Mouse (Mus musculus): ENCODE measurements around the gene Ripor2. TPM values are rescaled to one million over a fixed set of nuclear protein-coding genes. Genes with fewer than 3 reads are reported as not detected.

The Ripor2 gene
- polyA plus RNA-seq, 1 experiment from 2014 or later: 1.7 TPM

- peaks cover 13% of the 10 kb centered on the region for H3K4me1 ChIP-seq (replicated peaks)
- peak overlapping the region; percentile 57 for H3K4me3 ChIP-seq (replicated peaks)
- 0 out of 2 replicates have a peak, but pooled peaks have one; percentile 49 for ATAC-seq (ENCODE audit: insufficient number of reproducible peaks, insufficient read depth, low FRiP score, low TSS enrichment, low read depth)
- H3K9ac ChIP-seq (replicated peaks): peak overlapping the region; percentile 54
- H3K27me3 ChIP-seq: peaks cover 52% of the 10 kb centered on the region
- H3K27ac ChIP-seq: no peak overlapping the region
- under 1% methylated on average over 52 of the region's 66 CpGs for WGBS
- no peaks in the 10 kb centered on the region for H3K9me3 ChIP-seq
- peak overlapping the region; percentile 99 for H3K4me2 ChIP-seq
- no peaks in the 10 kb centered on the region for H3K36me3 ChIP-seq
These were observed 56.6 kb downstream of the Ripor2 start for GRCm38 (mm10) chr13:24638371-24639214.

- no peaks in the 10 kb centered on the region for H3K9me3 ChIP-seq
- no peak overlapping the region for H3K27ac ChIP-seq
- H3K9ac ChIP-seq (replicated peaks): peak overlapping the region; percentile 54; the same call in 1 of the 2 replicates
- ATAC-seq (ENCODE audit: insufficient number of reproducible peaks, insufficient read depth, low FRiP score, low TSS enrichment, low read depth): peak; percentile 49
- peak overlapping the region; percentile 57 for H3K4me3 ChIP-seq (replicated peaks)
- H3K4me1 ChIP-seq (replicated peaks): peaks cover 13% of the 10 kb centered on the region
- H3K27me3 ChIP-seq: peaks cover 52% of the 10 kb centered on the region
- H3K36me3 ChIP-seq: no peaks in the 10 kb centered on the region
- peak overlapping the region; percentile 99 for H3K4me2 ChIP-seq
- WGBS: 14% methylated on average over 22 of the region's 22 CpGs
These were observed 57.5 kb downstream of the Ripor2 start for GRCm38 (mm10) chr13:24639215-24640165.

- Histone ChIP-seq H3K9me3 (no peaks in the 10 kb centered on the region), H3K4me1 (replicated peaks) (peaks cover 13% of the 10 kb centered on the region), H3K27me3 (peaks cover 52% of the 10 kb centered on the region), H3K4me2 (no peak overlapping the region), H3K4me3 (replicated peaks) (no peak overlapping the region), H3K36me3 (no peaks in the 10 kb centered on the region), H3K27ac (no peak overlapping the region), H3K9ac (replicated peaks) (no peak overlapping the region)
- 51% methylated on average over 4 of the region's 4 CpGs for WGBS
- no peak for ATAC-seq (ENCODE audit: insufficient number of reproducible peaks, insufficient read depth, low FRiP score, low TSS enrichment, low read depth)
These were observed 58.2 kb downstream of the Ripor2 start for GRCm38 (mm10) chr13:24640166-24640560.

GRCm38 (mm10) chr13:24640836-24641385, 58.9 kb downstream of the Ripor2 start:
- H3K36me3 ChIP-seq: no peaks in the 10 kb centered on the region
- H3K9me3 ChIP-seq: no peaks in the 10 kb centered on the region
- peaks cover 48% of the 10 kb centered on the region for H3K27me3 ChIP-seq
- WGBS: 81% methylated on average over 3 of the region's 3 CpGs
- no peak for ATAC-seq (ENCODE audit: insufficient number of reproducible peaks, insufficient read depth, low FRiP score, low TSS enrichment, low read depth)
- peaks cover 13% of the 10 kb centered on the region for H3K4me1 ChIP-seq (replicated peaks)
- H3K27ac ChIP-seq: no peak overlapping the region
- H3K4me2 ChIP-seq: no peak overlapping the region
- H3K4me3 ChIP-seq (replicated peaks): no peak overlapping the region
- no peak overlapping the region for H3K9ac ChIP-seq (replicated peaks)

GRCm38 (mm10) chr13:24641491-24642430, 59.8 kb downstream of the Ripor2 start:
- no peak overlapping the region for H3K27ac ChIP-seq
- ATAC-seq (ENCODE audit: insufficient number of reproducible peaks, insufficient read depth, low FRiP score, low TSS enrichment, low read depth): no peak
- no peak overlapping the region for H3K9ac ChIP-seq (replicated peaks)
- no peaks in the 10 kb centered on the region for H3K36me3 ChIP-seq
- 77% methylated on average over 7 of the region's 7 CpGs for WGBS
- H3K9me3 ChIP-seq: no peaks in the 10 kb centered on the region
- peaks cover 13% of the 10 kb centered on the region for H3K4me1 ChIP-seq (replicated peaks)
- H3K27me3 ChIP-seq: peaks cover 44% of the 10 kb centered on the region
- no peak overlapping the region for H3K4me2 ChIP-seq
- no peak overlapping the region for H3K4me3 ChIP-seq (replicated peaks)

GRCm38 (mm10) chr13:24645146-24645545, 63.2 kb downstream of the Ripor2 start:
- Histone ChIP-seq H3K9me3 (no peaks in the 10 kb centered on the region), H3K36me3 (no peaks in the 10 kb centered on the region), H3K27me3 (peaks cover 13% of the 10 kb centered on the region), H3K4me2 (no peak overlapping the region), H3K27ac (no peak overlapping the region), H3K4me3 (replicated peaks) (no peak overlapping the region), H3K4me1 (replicated peaks) (no peaks in the 10 kb centered on the region), H3K9ac (replicated peaks) (no peak overlapping the region)
- no peak for ATAC-seq (ENCODE audit: insufficient number of reproducible peaks, insufficient read depth, low FRiP score, low TSS enrichment, low read depth)
- WGBS: 79% methylated on average over 3 of the region's 3 CpGs

- Histone ChIP-seq H3K4me1 (replicated peaks) (no peaks in the 10 kb centered on the region), H3K27ac (no peak overlapping the region), H3K9me3 (no peaks in the 10 kb centered on the region), H3K4me2 (no peak overlapping the region), H3K9ac (replicated peaks) (no peak overlapping the region), H3K4me3 (replicated peaks) (no peak overlapping the region), H3K27me3 (peaks cover 2% of the 10 kb centered on the region; the same call in 1 of the 2 replicates), H3K36me3 (no peaks in the 10 kb centered on the region)
- WGBS: 81% methylated on average over 3 of the region's 3 CpGs
- no peak for ATAC-seq (ENCODE audit: insufficient number of reproducible peaks, insufficient read depth, low FRiP score, low TSS enrichment, low read depth)
These were observed 64.3 kb downstream of the Ripor2 start for GRCm38 (mm10) chr13:24646324-24646723.

- Histone ChIP-seq H3K27me3 (no peaks in the 10 kb centered on the region), H3K4me3 (replicated peaks) (no peak overlapping the region), H3K4me1 (replicated peaks) (no peaks in the 10 kb centered on the region), H3K9me3 (no peaks in the 10 kb centered on the region), H3K4me2 (no peak overlapping the region), H3K9ac (replicated peaks) (no peak overlapping the region), H3K36me3 (no peaks in the 10 kb centered on the region), H3K27ac (no peak overlapping the region)
- no peak for ATAC-seq (ENCODE audit: insufficient number of reproducible peaks, insufficient read depth, low FRiP score, low TSS enrichment, low read depth)
- WGBS: 90% methylated on average over 2 of the region's 2 CpGs
These were observed 65.5 kb downstream of the Ripor2 start for GRCm38 (mm10) chr13:24647444-24647843.

GRCm38 (mm10) chr13:24648027-24648426, 66.0 kb downstream of the Ripor2 start:
- Histone ChIP-seq H3K9ac (replicated peaks) (no peak overlapping the region), H3K9me3 (no peaks in the 10 kb centered on the region), H3K36me3 (no peaks in the 10 kb centered on the region), H3K4me3 (replicated peaks) (no peak overlapping the region), H3K27me3 (no peaks in the 10 kb centered on the region), H3K4me2 (no peak overlapping the region), H3K4me1 (replicated peaks) (no peaks in the 10 kb centered on the region), H3K27ac (no peak overlapping the region)
- no peak for ATAC-seq (ENCODE audit: insufficient number of reproducible peaks, insufficient read depth, low FRiP score, low TSS enrichment, low read depth)
- WGBS: 78% methylated on average over 5 of the region's 5 CpGs

- Histone ChIP-seq H3K36me3 (no peaks in the 10 kb centered on the region), H3K4me3 (replicated peaks) (no peak overlapping the region), H3K4me2 (no peak overlapping the region), H3K27me3 (no peaks in the 10 kb centered on the region), H3K4me1 (replicated peaks) (no peaks in the 10 kb centered on the region), H3K9ac (replicated peaks) (no peak overlapping the region), H3K27ac (no peak overlapping the region), H3K9me3 (no peaks in the 10 kb centered on the region)
- ATAC-seq (ENCODE audit: insufficient number of reproducible peaks, insufficient read depth, low FRiP score, low TSS enrichment, low read depth): no peak
- WGBS: 91% methylated on average over 3 of the region's 3 CpGs
These were observed 66.7 kb downstream of the Ripor2 start for GRCm38 (mm10) chr13:24648668-24649067.
